ENCODE assay signal across 8 mouse cellular contexts in genomic region chr11:79023342-79023741, GRCm38 (mm10). TPM values are rescaled to one million over a fixed set of nuclear protein-coding genes. Genes with fewer than 3 reads are reported as not detected.
A peak's percentile ranks its signal among the peaks of the same experiment; 100 is the strongest.
DNase-seq lines count a peak whose midpoint lies in the region; ATAC-seq and TF ChIP-seq lines count a peak whose summit lies in the region.

No protein-coding gene starts in this region.

- H3K27me3 ChIP-seq in CH12.LX (replicated peaks), result no peaks in the 10 kb centered on the region
- H3K27me3 ChIP-seq in embryonic facial prominence, embryonic 13.5 days, result no peaks in the 10 kb centered on the region
- no peaks in the 10 kb centered on the region for H3K27me3 ChIP-seq in kidney, embryonic 14.5 days (ENCODE audit: control insufficient read depth, insufficient read depth, low read length)
- no peaks in the 10 kb centered on the region for H3K27me3 ChIP-seq in thymus, adult 2 months (ENCODE audit: control insufficient read depth, insufficient read depth, low read length)

- no peaks in the 10 kb centered on the region for H3K79me2 ChIP-seq in CH12.LX (replicated peaks; ENCODE audit: control insufficient read depth, extremely low read depth, insufficient read depth, poor library complexity, severe bottlenecking)

- DNase-seq in CH12.LX (ENCODE audit: extremely low read depth), result peak; percentile 43
- DNase-seq in lung, postnatal 10 days, result peak; percentile 72
- peak; percentile 84 for DNase-seq in thymus, adult 2 months
- DNase-seq in left cerebral cortex, adult 8-10 months (ENCODE audit: low spot score in 2 of 2), result no peak
- DNase-seq in cerebellum, adult 9-10 months, result no peak

- TF ChIP-seq RAD21 in CH12.LX (IDR thresholded peaks at IDR 0.05; ENCODE audit: low read depth, low read length), result no peak

- 18% methylated on average over 7 of the region's 7 CpGs for WGBS in embryonic facial prominence, embryonic 13.5 days
- 23% methylated on average over 7 of the region's 7 CpGs for WGBS in kidney, embryonic 14.5 days
- WGBS in thymus, adult 2 months, result 2% methylated on average over 7 of the region's 7 CpGs

- H3K4me2 ChIP-seq in CH12.LX (ENCODE audit: insufficient read depth, low read depth, poor library complexity, severe bottlenecking), result no peak overlapping the region
- H3K4me2 ChIP-seq in embryonic facial prominence, embryonic 13.5 days, result peak overlapping the region; percentile 44
- peak overlapping the region; percentile 0; the same call in 1 of the 2 replicates for H3K4me2 ChIP-seq in kidney, embryonic 14.5 days (replicated peaks; ENCODE audit: low read depth, low read length)

- H3K9ac ChIP-seq in CH12.LX (ENCODE audit: insufficient read depth, low read depth), result no peak overlapping the region
- H3K9ac ChIP-seq in embryonic facial prominence, embryonic 13.5 days, result peak overlapping the region; percentile 32
- no peak overlapping the region for H3K9ac ChIP-seq in kidney, embryonic 14.5 days (ENCODE audit: low read depth, low read length)

- peaks cover 88 to 98% of the 10 kb centered on the region in 2 experiments for H3K36me3 ChIP-seq in CH12.LX (replicated peaks in 1 of 2; ENCODE audit: control insufficient read depth in 1 of 2, insufficient read depth in 1 of 2, low read length in 1 of 2)
- H3K36me3 ChIP-seq in embryonic facial prominence, embryonic 13.5 days, result peaks cover 57% of the 10 kb centered on the region
- peaks cover 14% of the 10 kb centered on the region; the same call in 1 of the 2 replicates for H3K36me3 ChIP-seq in kidney, embryonic 14.5 days (ENCODE audit: control insufficient read depth, insufficient read depth, low read length)
- no peaks in the 10 kb centered on the region for H3K36me3 ChIP-seq in thymus, adult 2 months (ENCODE audit: control insufficient read depth, insufficient read depth, low read length)

- ATAC-seq in embryonic facial prominence, embryonic 13.5 days (ENCODE audit: insufficient number of reproducible peaks, insufficient read depth, low FRiP score, low TSS enrichment, low read depth), result no peak
- ATAC-seq in kidney, embryonic 14.5 days (ENCODE audit: low FRiP score, low TSS enrichment), result no peak
- ATAC-seq in cerebellum, adult (ENCODE audit: insufficient number of reproducible peaks, low FRiP score, low TSS enrichment), result no peak

- no peak overlapping the region for H3K27ac ChIP-seq in CH12.LX (ENCODE audit: insufficient read depth, low read depth)
- H3K27ac ChIP-seq in embryonic facial prominence, embryonic 13.5 days, result peak overlapping the region; percentile 55; the same call in 1 of the 2 replicates
- peak overlapping the region; percentile 66 for H3K27ac ChIP-seq in kidney, embryonic 14.5 days (ENCODE audit: low read depth, low read length)
- peak overlapping the region; percentile 99 for H3K27ac ChIP-seq in thymus, adult 2 months (ENCODE audit: control insufficient read depth, insufficient read depth, low read length)

- no peaks in the 10 kb centered on the region for H3K9me3 ChIP-seq in CH12.LX (replicated peaks; ENCODE audit: low read length)
- H3K9me3 ChIP-seq in embryonic facial prominence, embryonic 13.5 days, result no peaks in the 10 kb centered on the region
- H3K9me3 ChIP-seq in kidney, embryonic 14.5 days (ENCODE audit: control insufficient read depth, low read length), result no peaks in the 10 kb centered on the region

- no peak for TF ChIP-seq POLR2A in CH12.LX (IDR thresholded peaks at IDR 0.05; ENCODE audit: low read depth, low read length)
- TF ChIP-seq POLR2A in thymus, adult 2 months (IDR thresholded peaks at IDR 0.05; ENCODE audit: control insufficient read depth, extremely low read depth, insufficient read depth, low read length, poor library complexity), result peak; percentile 84; the same call in 1 of the 2 replicates

- TF ChIP-seq CTCF in CH12.LX (conservative IDR thresholded peaks at IDR 0.05 in 1 of 2, IDR thresholded peaks at IDR 0.05 in 1 of 2; ENCODE audit: low read depth in 2 of 2, low read length in 2 of 2), result no peak
- 0 out of 2 replicates have a peak, but pooled peaks have one; percentile 21 for TF ChIP-seq CTCF in thymus, adult 2 months (IDR thresholded peaks at IDR 0.05; ENCODE audit: borderline replicate concordance, control insufficient read depth, extremely low read depth, insufficient read depth, low read length, poor library complexity)

- H3K4me3 ChIP-seq in CH12.LX (replicated peaks in 1 of 3; ENCODE audit: low read depth in 2 of 3, low read length in 2 of 3, poor library complexity in 1 of 3), result peak overlapping the region in 1 of 3 experiments; percentile 21
- H3K4me3 ChIP-seq in embryonic facial prominence, embryonic 13.5 days, result peak overlapping the region; percentile 17; the same call in 1 of the 2 replicates
- H3K4me3 ChIP-seq in kidney, embryonic 14.5 days (ENCODE audit: low read length), result no peak overlapping the region
- H3K4me3 ChIP-seq in thymus, adult 2 months (ENCODE audit: control insufficient read depth, insufficient read depth, low read length), result peak overlapping the region; percentile 82

- peaks cover 0 to 34% of the 10 kb centered on the region in 2 experiments; a peak in 2 of 4 replicates for H3K4me1 ChIP-seq in CH12.LX (ENCODE audit: control insufficient read depth in 1 of 2, insufficient read depth in 2 of 2)
- H3K4me1 ChIP-seq in embryonic facial prominence, embryonic 13.5 days, result peaks cover 16% of the 10 kb centered on the region
- H3K4me1 ChIP-seq in kidney, embryonic 14.5 days (ENCODE audit: control insufficient read depth, insufficient read depth, low read length), result peaks cover 11% of the 10 kb centered on the region; the same call in 1 of the 2 replicates
- H3K4me1 ChIP-seq in thymus, adult 2 months (replicated peaks; ENCODE audit: control insufficient read depth, insufficient read depth, low read length), result peaks cover 39% of the 10 kb centered on the region

- no peak for TF ChIP-seq EP300 in CH12.LX (IDR thresholded peaks at IDR 0.05; ENCODE audit: low read length)

- in situ Hi-C loops in CH12.LX (cut with MboI; ENCODE audit: low pct_ligation_motif_present, low pct_unique_long_range_greater_than_20kb, low sequenced_read_pairs), result no loop called here

- dilution Hi-C loops in CH12.LX (cut with MboI; ENCODE audit: extremely low pct_ligation_motif_present, extremely low pct_unique_long_range_greater_than_20kb, low sequenced_read_pairs), result no loop called here

TF ChIP-seq in CH12.LX, 34 proteins besides CTCF, POLR2A, EP300 and RAD21:
- no peak for TF ChIP-seq UBTF (IDR thresholded peaks at IDR 0.05; ENCODE audit: low read depth, low read length)
- peak; percentile 17; the same call in 1 of the 2 replicates for TF ChIP-seq USF1 (IDR thresholded peaks at IDR 0.05; ENCODE audit: low read depth, low read length)
TF ChIP-seq in CH12.LX: peak in this region for 1.

RNA-seq across cellular contexts. Expression of gene Lgals9, which starts 38.6 kb away (rescaled TPM):
- total RNA-seq in CH12.LX (2012; rRNA removed), result 3.2 and 4.9 TPM in 2 replicates
- 3.7 and 5.0 TPM in 2 replicates for total RNA-seq in CH12.LX (2014; rRNA removed)
- polyA plus RNA-seq in CH12.LX (2012; ENCODE audit: insufficient read length, low read depth), result 16.1 and 16.4 TPM in 2 replicates
- 18.4 and 22.2 TPM in 2 replicates for polyA plus RNA-seq in embryonic facial prominence, embryonic 13.5 days (2015; fragmentation: Nextera tagmentation; extraction: Ambion mirVana)
- polyA plus RNA-seq in kidney, embryonic 14.5 days (2014; fragmentation: Nextera tagmentation; extraction: Ambion mirVana), result 24.6 and 26.4 TPM in 2 replicates
- polyA plus RNA-seq in thymus, adult 2 months (2012; rRNA removed), result 589 and 601 TPM in 2 replicates
- 10 to 100 TPM in 1 of 4 experiments, 1 to 10 TPM in 3; 4.8 to 13.3 (median 7.3) TPM for total RNA-seq in left cerebral cortex, adult 8-10 months (2022)

Comparison
In these comparisons a context has a peak if more than half of its experiments do, and no peak if none do; other contexts are left out.
1. DNase-seq: peak in CH12.LX (single experiment), lung, postnatal 10 days (single experiment) and thymus, adult 2 months (single experiment); none in left cerebral cortex, adult 8-10 months (0 of 2) and cerebellum, adult 9-10 months (single experiment).
2. RNA of gene Lgals9, which starts 38.6 kb away (polyA plus RNA-seq): 589 to 601 TPM in thymus, adult 2 months; 24.6 to 26.4 TPM in kidney, embryonic 14.5 days, 18.4 to 22.2 TPM in embryonic facial prominence, embryonic 13.5 days and 16.1 to 16.4 TPM in CH12.LX; every median in the first group is over 10 times any median in the second.